Mouse (Mus musculus): ENCODE measurements around the gene Heatr1.

DNA sequence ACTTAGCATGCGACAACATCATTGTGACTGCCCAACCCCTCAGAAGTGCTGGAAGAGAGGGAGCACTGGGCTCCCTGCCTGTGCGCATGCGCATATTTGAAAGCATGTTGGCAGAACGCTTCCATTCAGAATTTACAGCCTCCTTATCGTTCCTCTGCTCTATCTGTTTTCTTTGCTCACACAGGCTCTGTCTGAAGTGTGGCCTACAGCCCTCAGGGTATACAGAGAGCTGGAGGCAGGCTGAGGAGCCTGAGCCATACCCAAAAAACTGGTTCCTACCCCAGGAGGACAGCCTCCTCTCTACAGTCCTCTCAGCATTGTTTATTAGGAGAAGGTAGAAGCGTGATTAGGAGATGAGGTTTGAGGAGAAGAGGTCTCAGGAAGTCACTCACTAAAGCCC lies 85.0 kb downstream of the Heatr1 start:
- no peak for TF ChIP-seq CTCF (IDR thresholded peaks at IDR 0.05; ENCODE audit: low read depth)
- TF ChIP-seq EP300 (IDR thresholded peaks at IDR 0.05; ENCODE audit: low read depth): no peak

All from liver, postnatal 0 days (tissue).